Mouse (Mus musculus): Measurements from ENCODE around the gene Gripap1. TPM values are rescaled to one million over a fixed set of nuclear protein-coding genes. Genes with fewer than 3 reads are reported as not detected.

Gene Gripap1
- 25.0 and 26.6 TPM in 2 replicates for polyA plus RNA-seq (2014; fragmentation: Nextera tagmentation; extraction: Ambion mirVana)

DNA sequence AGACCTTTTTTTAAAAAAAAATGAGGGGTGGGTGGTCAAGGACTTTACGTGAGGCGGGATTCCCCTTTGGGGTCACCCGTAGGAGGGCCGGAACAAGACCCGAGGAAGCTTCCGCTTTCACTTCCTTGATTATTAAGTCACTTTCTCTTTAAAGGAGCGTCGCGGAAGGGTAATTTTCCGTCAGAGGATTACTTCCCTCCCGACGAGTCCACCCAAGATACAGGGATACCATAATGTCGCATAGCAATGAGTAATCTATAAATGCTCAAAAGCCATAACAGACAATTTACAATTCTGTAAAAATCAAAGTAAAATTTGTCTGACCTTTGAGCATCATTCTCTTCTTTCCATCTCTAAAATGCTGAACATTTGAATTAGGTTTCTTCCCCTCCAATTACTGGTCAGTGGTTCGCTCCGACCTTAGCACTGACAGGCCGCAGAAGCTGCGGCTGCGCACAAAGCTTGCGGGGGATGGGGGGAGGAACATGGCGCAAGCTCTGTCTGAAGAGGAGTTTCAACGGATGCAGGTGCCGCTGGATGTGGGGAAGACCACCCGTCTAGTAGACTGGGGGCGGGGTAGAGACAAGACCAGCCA lies at the start of gene Gripap1:
Gene Gripap1 (plus strand): TSS at position 224 of the 595 bp plus-strand sequence.
- Histone ChIP-seq H3K27ac (replicated peaks in 1 of 2; ENCODE audit: control insufficient read depth in 1 of 2, insufficient read depth in 1 of 2, low read depth in 2 of 2, low read length in 2 of 2) (no peak within 1 kb of the TSS), H3K4me3 (ENCODE audit: control insufficient read depth in 1 of 2, insufficient read depth in 1 of 2, low read depth in 1 of 2, low read length in 2 of 2) (peak within 1 kb of the TSS; percentile 55 to 70), H3K4me1 (ENCODE audit: control insufficient read depth in 2 of 2, insufficient read depth in 2 of 2, low read length in 2 of 2) (no peaks in the 10 kb centered on the region; a peak in 1 of 4 replicates), H3K27me3 (ENCODE audit: control insufficient read depth, insufficient read depth, low read length) (no peaks in the 10 kb centered on the region), H3K9ac (ENCODE audit: low read length) (peak within 1 kb of the TSS; percentile 69), H3K9me3 (ENCODE audit: control insufficient read depth, low read length) (no peaks in the 10 kb centered on the region), H3K4me2 (ENCODE audit: low read length) (peak within 1 kb of the TSS; percentile 64), H3K36me3 (ENCODE audit: control insufficient read depth, insufficient read depth, low read length) (0 out of 2 replicates have a peak, but pooled peaks cover 5% of the 10 kb centered on the region)
- peak; percentile 61 for ATAC-seq (ENCODE audit: insufficient number of reproducible peaks, insufficient read depth, low FRiP score, low read depth)
- 15% methylated on average over 24 of the region's 24 CpGs for WGBS

DNA sequence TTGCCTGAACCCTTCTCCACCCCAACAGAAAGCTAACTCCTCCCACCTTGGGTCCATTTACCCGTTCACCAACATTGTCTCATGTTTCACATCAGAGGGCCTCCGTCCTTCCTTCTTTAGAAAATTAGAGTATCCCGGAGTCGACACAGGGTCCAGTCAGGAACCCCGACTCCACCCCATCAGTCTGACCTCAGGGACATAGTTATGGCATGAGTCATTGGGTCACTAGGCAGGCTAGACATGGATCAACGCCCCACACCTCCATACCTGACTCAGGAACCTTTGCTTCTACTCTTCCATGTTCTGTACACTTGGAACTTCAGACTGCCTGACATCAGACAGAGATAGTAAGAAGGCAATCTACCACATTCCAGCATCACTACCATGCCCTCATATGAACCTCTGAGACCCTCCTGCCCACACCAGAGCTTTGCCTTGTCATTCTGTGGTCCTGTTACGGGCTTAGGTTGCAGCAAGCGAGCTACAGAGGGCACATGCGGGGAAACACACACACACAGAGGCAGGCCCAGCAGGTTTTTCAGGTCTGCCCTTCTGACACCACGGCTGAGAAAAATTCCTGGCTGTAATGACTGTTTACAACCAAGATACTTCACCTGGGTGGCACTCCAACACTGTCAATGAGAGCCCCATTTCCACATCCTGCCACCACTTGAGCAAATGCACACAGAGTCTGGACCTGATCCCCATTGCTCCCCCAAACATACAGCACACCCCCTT lies 49.3 kb upstream of the Gripap1 start:
- Histone ChIP-seq H3K4me1 (ENCODE audit: control insufficient read depth in 2 of 2, insufficient read depth in 2 of 2, low read length in 2 of 2) (no peaks in the 10 kb centered on the region; a peak in 1 of 4 replicates), H3K9ac (ENCODE audit: low read length) (no peak overlapping the region), H3K9me3 (ENCODE audit: control insufficient read depth, low read length) (no peaks in the 10 kb centered on the region), H3K4me2 (ENCODE audit: low read length) (no peak overlapping the region), H3K27me3 (ENCODE audit: control insufficient read depth, insufficient read depth, low read length) (no peaks in the 10 kb centered on the region), H3K27ac (replicated peaks in 1 of 2; ENCODE audit: control insufficient read depth in 1 of 2, insufficient read depth in 1 of 2, low read depth in 2 of 2, low read length in 2 of 2) (no peak overlapping the region), H3K4me3 (ENCODE audit: control insufficient read depth in 1 of 2, insufficient read depth in 1 of 2, low read depth in 1 of 2, low read length in 2 of 2) (no peak overlapping the region), H3K36me3 (ENCODE audit: control insufficient read depth, insufficient read depth, low read length) (no peaks in the 10 kb centered on the region)
- 37% methylated on average over 10 of the region's 10 CpGs for WGBS
- no peak for ATAC-seq (ENCODE audit: insufficient number of reproducible peaks, insufficient read depth, low FRiP score, low read depth)

- Histone ChIP-seq H3K9ac (ENCODE audit: low read length) (no peak overlapping the region), H3K4me2 (ENCODE audit: low read length) (no peak overlapping the region), H3K27me3 (ENCODE audit: control insufficient read depth, insufficient read depth, low read length) (no peaks in the 10 kb centered on the region), H3K4me1 (ENCODE audit: control insufficient read depth in 2 of 2, insufficient read depth in 2 of 2, low read length in 2 of 2) (no peaks in the 10 kb centered on the region; a peak in 1 of 4 replicates), H3K27ac (replicated peaks in 1 of 2; ENCODE audit: control insufficient read depth in 1 of 2, insufficient read depth in 1 of 2, low read depth in 2 of 2, low read length in 2 of 2) (no peak overlapping the region), H3K4me3 (ENCODE audit: control insufficient read depth in 1 of 2, insufficient read depth in 1 of 2, low read depth in 1 of 2, low read length in 2 of 2) (no peak overlapping the region), H3K9me3 (ENCODE audit: control insufficient read depth, low read length) (no peaks in the 10 kb centered on the region), H3K36me3 (ENCODE audit: control insufficient read depth, insufficient read depth, low read length) (no peaks in the 10 kb centered on the region)
- 73% methylated on average over 5 of the region's 5 CpGs for WGBS
- no peak for ATAC-seq (ENCODE audit: insufficient number of reproducible peaks, insufficient read depth, low FRiP score, low read depth)
These were observed 48.5 kb upstream of the Gripap1 start for GRCm38 (mm10) chrX:7741103-7741502.

DNA sequence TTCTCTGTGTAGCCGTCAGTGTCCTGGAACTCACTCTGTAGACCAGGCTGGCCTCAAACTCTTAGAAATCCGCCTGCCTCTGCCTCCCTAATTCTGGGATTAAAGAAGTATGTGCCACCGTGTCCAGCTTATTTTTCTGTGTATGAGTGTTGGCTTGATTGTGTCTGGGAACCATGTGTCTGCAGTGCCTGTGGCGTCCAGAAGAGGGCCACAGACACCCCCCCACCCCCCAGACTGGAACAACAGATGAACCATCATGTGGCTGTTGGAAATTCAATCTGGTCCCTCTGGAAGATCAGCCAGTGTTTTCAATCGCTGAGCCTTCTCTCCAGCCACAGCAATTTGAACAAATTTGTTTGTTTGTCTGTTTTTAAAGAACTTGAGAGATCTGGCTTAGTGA lies 46.1 kb upstream of the Gripap1 start:
- H3K36me3 ChIP-seq (ENCODE audit: control insufficient read depth, insufficient read depth, low read length) = no peaks in the 10 kb centered on the region
- 53% methylated on average over 5 of the region's 5 CpGs for WGBS
- no peak overlapping the region for H3K4me3 ChIP-seq (ENCODE audit: control insufficient read depth in 1 of 2, insufficient read depth in 1 of 2, low read depth in 1 of 2, low read length in 2 of 2)
- H3K4me2 ChIP-seq (ENCODE audit: low read length) = no peak overlapping the region
- H3K27ac ChIP-seq (replicated peaks in 1 of 2; ENCODE audit: control insufficient read depth in 1 of 2, insufficient read depth in 1 of 2, low read depth in 2 of 2, low read length in 2 of 2) = no peak overlapping the region
- H3K9me3 ChIP-seq (ENCODE audit: control insufficient read depth, low read length) = no peaks in the 10 kb centered on the region
- no peak overlapping the region for H3K9ac ChIP-seq (ENCODE audit: low read length)
- no peaks in the 10 kb centered on the region; a peak in 1 of 4 replicates for H3K4me1 ChIP-seq (ENCODE audit: control insufficient read depth in 2 of 2, insufficient read depth in 2 of 2, low read length in 2 of 2)
- ATAC-seq (ENCODE audit: insufficient number of reproducible peaks, insufficient read depth, low FRiP score, low read depth) = no peak
- no peaks in the 10 kb centered on the region for H3K27me3 ChIP-seq (ENCODE audit: control insufficient read depth, insufficient read depth, low read length)

DNA sequence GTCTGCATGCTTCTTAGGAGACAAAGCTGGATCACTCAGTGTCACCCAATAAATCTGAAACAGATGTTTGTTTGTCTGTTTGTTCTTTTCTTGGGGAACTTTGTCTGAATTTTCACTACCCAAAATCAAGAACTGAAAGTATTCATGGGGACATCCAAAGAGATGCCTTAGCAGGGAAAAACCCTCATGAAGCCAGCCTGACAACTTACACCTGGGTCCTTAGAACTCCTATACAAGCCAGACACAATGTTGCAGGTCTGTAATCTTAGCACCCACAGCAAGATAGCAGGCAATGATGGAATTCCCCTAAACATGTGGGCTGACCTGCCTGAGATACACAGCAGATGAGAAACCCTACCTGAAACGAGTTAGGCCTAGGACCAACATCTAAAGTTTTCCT lies 44.6 kb upstream of the Gripap1 start:
- ATAC-seq (ENCODE audit: insufficient number of reproducible peaks, insufficient read depth, low FRiP score, low read depth) = no peak
- no peaks in the 10 kb centered on the region for H3K27me3 ChIP-seq (ENCODE audit: control insufficient read depth, insufficient read depth, low read length)
- WGBS = 52% methylated on average over 1 of the region's 1 CpGs

DNA sequence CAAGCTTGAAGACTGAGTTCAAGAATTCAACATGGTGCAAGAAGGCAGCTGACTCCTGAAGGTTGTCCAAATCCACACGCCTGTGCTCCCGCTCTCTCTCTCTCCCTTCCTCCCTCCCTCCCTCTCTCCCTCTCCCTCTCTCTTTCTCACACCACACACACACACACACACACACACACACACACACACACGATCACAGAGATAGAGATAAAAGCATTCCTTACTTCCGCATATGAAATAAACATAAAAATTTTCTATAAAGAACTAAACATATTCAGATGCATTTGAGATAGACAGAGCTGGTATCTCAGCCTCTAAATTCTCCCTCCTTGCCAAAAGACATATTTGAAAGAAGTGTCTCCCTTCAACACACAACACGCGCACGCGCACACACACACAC lies 44.1 kb upstream of the Gripap1 start:
- H3K4me1 ChIP-seq (ENCODE audit: control insufficient read depth in 2 of 2, insufficient read depth in 2 of 2, low read length in 2 of 2) = no peaks in the 10 kb centered on the region; a peak in 1 of 4 replicates
- no peak overlapping the region for H3K9ac ChIP-seq (ENCODE audit: low read length)
- H3K9me3 ChIP-seq (ENCODE audit: control insufficient read depth, low read length) = no peaks in the 10 kb centered on the region
- no peak for ATAC-seq (ENCODE audit: insufficient number of reproducible peaks, insufficient read depth, low FRiP score, low read depth)
- H3K4me2 ChIP-seq (ENCODE audit: low read length) = no peak overlapping the region
- no peaks in the 10 kb centered on the region for H3K36me3 ChIP-seq (ENCODE audit: control insufficient read depth, insufficient read depth, low read length)
- no peak overlapping the region for H3K27ac ChIP-seq (replicated peaks in 1 of 2; ENCODE audit: control insufficient read depth in 1 of 2, insufficient read depth in 1 of 2, low read depth in 2 of 2, low read length in 2 of 2)
- H3K4me3 ChIP-seq (ENCODE audit: control insufficient read depth in 1 of 2, insufficient read depth in 1 of 2, low read depth in 1 of 2, low read length in 2 of 2) = no peak overlapping the region
- H3K27me3 ChIP-seq (ENCODE audit: control insufficient read depth, insufficient read depth, low read length) = no peaks in the 10 kb centered on the region
- WGBS = 84% methylated on average over 8 of the region's 8 CpGs

More for the DNA sequence above, 44.6 kb upstream of the Gripap1 start:
- no peak overlapping the region for H3K4me2 ChIP-seq (ENCODE audit: low read length)
- no peak overlapping the region for H3K9ac ChIP-seq (ENCODE audit: low read length)
- no peaks in the 10 kb centered on the region for H3K9me3 ChIP-seq (ENCODE audit: control insufficient read depth, low read length)
- H3K27ac ChIP-seq (replicated peaks in 1 of 2; ENCODE audit: control insufficient read depth in 1 of 2, insufficient read depth in 1 of 2, low read depth in 2 of 2, low read length in 2 of 2) = no peak overlapping the region
- H3K36me3 ChIP-seq (ENCODE audit: control insufficient read depth, insufficient read depth, low read length) = no peaks in the 10 kb centered on the region
- no peaks in the 10 kb centered on the region; a peak in 1 of 4 replicates for H3K4me1 ChIP-seq (ENCODE audit: control insufficient read depth in 2 of 2, insufficient read depth in 2 of 2, low read length in 2 of 2)
- H3K4me3 ChIP-seq (ENCODE audit: control insufficient read depth in 1 of 2, insufficient read depth in 1 of 2, low read depth in 1 of 2, low read length in 2 of 2) = no peak overlapping the region

GRCm38 (mm10) chrX:7750432-7751116 lies 39.0 kb upstream of the Gripap1 start, which contains the start of gene Ccdc120:
Gene Ccdc120, minus strand, starts transcription at chrX:7750905.
- Histone ChIP-seq H3K4me3 (ENCODE audit: control insufficient read depth in 1 of 2, insufficient read depth in 1 of 2, low read depth in 1 of 2, low read length in 2 of 2) (peak within 1 kb of the TSS; percentile 61 to 83), H3K9me3 (ENCODE audit: control insufficient read depth, low read length) (no peaks in the 10 kb centered on the region), H3K27me3 (ENCODE audit: control insufficient read depth, insufficient read depth, low read length) (no peaks in the 10 kb centered on the region), H3K4me1 (ENCODE audit: control insufficient read depth in 2 of 2, insufficient read depth in 2 of 2, low read length in 2 of 2) (no peaks in the 10 kb centered on the region), H3K4me2 (ENCODE audit: low read length) (peak within 1 kb of the TSS; percentile 64), H3K27ac (replicated peaks in 1 of 2; ENCODE audit: control insufficient read depth in 1 of 2, insufficient read depth in 1 of 2, low read depth in 2 of 2, low read length in 2 of 2) (no peak within 1 kb of the TSS), H3K9ac (ENCODE audit: low read length) (peak within 1 kb of the TSS; percentile 74), H3K36me3 (ENCODE audit: control insufficient read depth, insufficient read depth, low read length) (no peaks in the 10 kb centered on the region)
- WGBS = 9% methylated on average over 53 of the region's 56 CpGs
- ATAC-seq (ENCODE audit: insufficient number of reproducible peaks, insufficient read depth, low FRiP score, low read depth) = peak; percentile 61

Measured in heart, embryonic 14.5 days (tissue).